Mouse (Mus musculus): Measurements from ENCODE around the gene Fbxl3.

GRCm38 (mm10) chr14:103098587-103099235, 655 bp downstream of the Fbxl3 start:
- TF ChIP-seq GATA1 (IDR thresholded peaks at IDR 0.05; ENCODE audit: low read length), result no peak
- TF ChIP-seq TAL1 (IDR thresholded peaks at IDR 0.05; ENCODE audit: low read length), result no peak
